Comparison of ENCODE assay signal across 24 mouse cellular contexts in the genomic region with DNA sequence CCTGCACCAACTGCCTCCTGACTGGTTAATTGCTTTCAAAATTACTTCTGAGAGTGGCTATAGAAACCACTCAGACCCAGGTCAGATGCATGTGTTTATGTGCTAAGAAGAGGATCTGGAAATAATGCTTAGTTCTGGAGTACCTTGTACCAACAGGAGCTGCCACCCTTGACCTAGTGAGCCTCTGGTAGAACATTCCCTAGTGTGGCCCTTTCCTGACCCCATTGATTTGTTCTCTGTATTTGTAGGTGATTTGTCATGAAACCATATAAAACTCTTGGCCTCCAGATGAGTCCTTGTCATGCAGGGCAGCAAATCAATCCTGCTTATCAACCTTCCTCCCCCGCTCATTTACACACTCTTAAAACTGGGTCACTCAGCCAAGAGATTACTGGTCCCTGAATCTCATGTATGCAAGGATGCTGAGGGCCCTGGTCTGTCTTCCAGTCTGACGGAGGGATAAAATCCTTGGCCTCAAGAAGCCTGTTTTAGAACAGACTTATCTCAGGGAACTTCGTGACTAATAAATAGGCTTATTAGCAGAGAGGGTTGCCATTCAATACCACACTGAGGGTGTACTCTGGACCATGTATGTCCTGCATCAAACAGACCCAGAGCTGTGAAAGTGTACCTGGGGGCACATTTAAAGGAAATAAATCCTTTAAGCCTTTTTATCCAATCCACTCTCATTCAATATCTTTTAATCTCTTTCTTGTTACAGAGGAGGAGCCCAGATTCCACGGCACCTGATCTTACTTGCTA. TPM values are rescaled to one million over a fixed set of nuclear protein-coding genes. Genes with fewer than 3 reads are reported as not detected.
DNase-seq lines count a peak whose midpoint lies in the region; ATAC-seq and TF ChIP-seq lines count a peak whose summit lies in the region.
"Had no signal": no experiment of that assay in that cellular context is flagged by ENCODE, and none has a peak within 500 bp of the region (broad histone marks: within the 10 kb centered on the region; RNA-seq: fewer than 3 reads in every experiment).

No protein-coding gene starts in this region.

- TF ChIP-seq CTCF in liver, postnatal 0 days (IDR thresholded peaks at IDR 0.05; ENCODE audit: low read depth): no peak
- no peak for TF ChIP-seq CTCF in left cerebral cortex, adult 2 months (IDR thresholded peaks at IDR 0.05)

- H3K4me3 ChIP-seq in liver, postnatal 0 days (ENCODE audit: low read depth, low read length): no peak overlapping the region
- no peak overlapping the region for H3K4me3 ChIP-seq in liver, embryonic 12.5 days
- H3K4me3 ChIP-seq in intestine, embryonic 14.5 days (ENCODE audit: low read depth, low read length): no peak overlapping the region
- H3K4me3 ChIP-seq in intestine, embryonic 15.5 days (replicated peaks): no peak overlapping the region
- H3K4me3 ChIP-seq in stomach, embryonic 16.5 days (replicated peaks; ENCODE audit: low read length): no peak overlapping the region
- no peak overlapping the region for H3K4me3 ChIP-seq in left cerebral cortex, adult 2 months
- H3K4me3 ChIP-seq: embryonic facial prominence, embryonic 13.5 days; forebrain, embryonic 12.5 days; heart, adult 2 months; heart, embryonic 15.5 days; hindbrain, embryonic 12.5 days had no signal

- H3K4me2 ChIP-seq in liver, postnatal 0 days (ENCODE audit: low read depth, low read length): no peak overlapping the region
- no peak overlapping the region for H3K4me2 ChIP-seq in liver, embryonic 12.5 days
- H3K4me2 ChIP-seq in intestine, embryonic 14.5 days (ENCODE audit: low read length): no peak overlapping the region
- H3K4me2 ChIP-seq in intestine, embryonic 15.5 days (replicated peaks): no peak overlapping the region
- H3K4me2 ChIP-seq in stomach, embryonic 16.5 days (ENCODE audit: low read depth, low read length): no peak overlapping the region
- H3K4me2 ChIP-seq: embryonic facial prominence, embryonic 13.5 days; forebrain, embryonic 12.5 days; heart, embryonic 11.5 days; heart, embryonic 15.5 days; hindbrain, embryonic 12.5 days had no signal

- H3K4me1 ChIP-seq in liver, postnatal 0 days (ENCODE audit: insufficient read depth): peaks cover 4% of the 10 kb centered on the region; the same call in 1 of the 2 replicates
- 0 out of 2 replicates have a peak, but pooled peaks cover 3% of the 10 kb centered on the region for H3K4me1 ChIP-seq in liver, embryonic 12.5 days
- H3K4me1 ChIP-seq in intestine, embryonic 14.5 days (replicated peaks; ENCODE audit: control insufficient read depth, insufficient read depth, low read length): no peaks in the 10 kb centered on the region
- no peaks in the 10 kb centered on the region for H3K4me1 ChIP-seq in intestine, embryonic 15.5 days (replicated peaks)
- 0 out of 2 replicates have a peak, but pooled peaks cover 4% of the 10 kb centered on the region for H3K4me1 ChIP-seq in stomach, embryonic 16.5 days (ENCODE audit: control insufficient read depth, insufficient read depth, low read length)
- H3K4me1 ChIP-seq: embryonic facial prominence, embryonic 13.5 days; forebrain, embryonic 12.5 days; heart, embryonic 15.5 days; hindbrain, embryonic 12.5 days had no signal

- peak; percentile 40; the same call in 1 of the 2 replicates for TF ChIP-seq EP300 in liver, postnatal 0 days (IDR thresholded peaks at IDR 0.05; ENCODE audit: low read depth)

- H3K9me3 ChIP-seq in liver, postnatal 0 days (ENCODE audit: low read length): no peaks in the 10 kb centered on the region
- no peaks in the 10 kb centered on the region for H3K9me3 ChIP-seq in liver, embryonic 12.5 days (replicated peaks)
- no peaks in the 10 kb centered on the region for H3K9me3 ChIP-seq in intestine, embryonic 14.5 days (ENCODE audit: control insufficient read depth, low read length)
- H3K9me3 ChIP-seq in intestine, embryonic 15.5 days: no peaks in the 10 kb centered on the region
- H3K9me3 ChIP-seq in stomach, embryonic 16.5 days (replicated peaks; ENCODE audit: control insufficient read depth, low read length): no peaks in the 10 kb centered on the region
- H3K9me3 ChIP-seq: embryonic facial prominence, embryonic 13.5 days; forebrain, embryonic 12.5 days; heart, embryonic 15.5 days; hindbrain, embryonic 12.5 days had no signal

- ATAC-seq in liver, postnatal 0 days: peak; percentile 95
- ATAC-seq in liver, embryonic 12.5 days: no peak
- ATAC-seq in intestine, embryonic 14.5 days (replicated peaks; ENCODE audit: low FRiP score, low TSS enrichment, low read depth): peak; percentile 47; the same call in 1 of the 2 replicates
- peak; percentile 77 for ATAC-seq in intestine, embryonic 15.5 days
- ATAC-seq in stomach, embryonic 16.5 days (ENCODE audit: insufficient read depth, low FRiP score): 0 out of 2 replicates have a peak, but pooled peaks have one; percentile 25
- ATAC-seq: forebrain, embryonic 16.5 days had no signal

- intact Hi-C loops in left cerebral cortex, adult 2 months (cut with DNase I): no loop called here

- no peaks in the 10 kb centered on the region for H3K27me3 ChIP-seq in liver, postnatal 0 days (ENCODE audit: insufficient read depth, low read length)
- H3K27me3 ChIP-seq in liver, embryonic 12.5 days (replicated peaks): no peaks in the 10 kb centered on the region
- no peaks in the 10 kb centered on the region for H3K27me3 ChIP-seq in intestine, embryonic 14.5 days (replicated peaks; ENCODE audit: control insufficient read depth, insufficient read depth, low read length)
- H3K27me3 ChIP-seq in intestine, embryonic 15.5 days (replicated peaks): no peaks in the 10 kb centered on the region
- no peaks in the 10 kb centered on the region for H3K27me3 ChIP-seq in stomach, embryonic 16.5 days (ENCODE audit: control insufficient read depth, insufficient read depth, low read length)
- H3K27me3 ChIP-seq: embryonic facial prominence, embryonic 13.5 days; forebrain, embryonic 12.5 days; heart, embryonic 15.5 days; hindbrain, embryonic 12.5 days had no signal

- DNase-seq in liver, postnatal 0 days: peak; percentile 25
- DNase-seq in intestine, embryonic 14.5 days (ENCODE audit: low spot score): no peak
- DNase-seq in left cerebral cortex, adult 2 months (ENCODE audit: extremely low spot score in 1 of 2, low spot score in 2 of 2): no peak
- DNase-seq in layer of hippocampus, adult 11-12 months (ENCODE audit: low spot score): no peak
- DNase-seq: adrenal gland, adult 2 months; adrenal gland, postnatal 25 days; cerebellum, adult 18-20 months; cerebellum, adult 9-11 months; cerebellum, postnatal 36 days; gastrocnemius, postnatal 14 days; heart, adult 2 months; heart, postnatal 36 days had no signal

- peak overlapping the region; percentile 45; the same call in 1 of the 2 replicates for H3K27ac ChIP-seq in liver, postnatal 0 days (ENCODE audit: low read depth)
- H3K27ac ChIP-seq in liver, embryonic 12.5 days: no peak overlapping the region
- no peak overlapping the region for H3K27ac ChIP-seq in intestine, embryonic 14.5 days (ENCODE audit: low read depth)
- H3K27ac ChIP-seq in intestine, embryonic 15.5 days: no peak overlapping the region
- H3K27ac ChIP-seq in stomach, embryonic 16.5 days (ENCODE audit: low read length): peak overlapping the region; percentile 69
- no peak overlapping the region for H3K27ac ChIP-seq in left cerebral cortex, adult 2 months
- H3K27ac ChIP-seq: embryonic facial prominence, embryonic 13.5 days; forebrain, embryonic 12.5 days; heart, adult 2 months; heart, embryonic 15.5 days; hindbrain, embryonic 12.5 days had no signal

- no peaks in the 10 kb centered on the region for H3K36me3 ChIP-seq in liver, postnatal 0 days (replicated peaks; ENCODE audit: insufficient read depth, low read length)
- no peaks in the 10 kb centered on the region for H3K36me3 ChIP-seq in liver, embryonic 12.5 days
- H3K36me3 ChIP-seq in intestine, embryonic 14.5 days (ENCODE audit: control insufficient read depth, insufficient read depth, low read length): no peaks in the 10 kb centered on the region
- H3K36me3 ChIP-seq in intestine, embryonic 15.5 days: no peaks in the 10 kb centered on the region
- no peaks in the 10 kb centered on the region for H3K36me3 ChIP-seq in stomach, embryonic 16.5 days (ENCODE audit: control insufficient read depth, insufficient read depth, low read length)
- H3K36me3 ChIP-seq: embryonic facial prominence, embryonic 13.5 days; forebrain, embryonic 12.5 days; heart, embryonic 15.5 days; hindbrain, embryonic 12.5 days had no signal

- WGBS in liver, postnatal 0 days (ENCODE audit: insufficient replicate concordance): 55% methylated on average over 4 of the region's 4 CpGs
- 57% methylated on average over 4 of the region's 4 CpGs for WGBS in liver, embryonic 12.5 days (ENCODE audit: insufficient replicate concordance)
- WGBS in intestine, embryonic 14.5 days: 43% methylated on average over 4 of the region's 4 CpGs
- WGBS in intestine, embryonic 15.5 days: 48% methylated on average over 4 of the region's 4 CpGs
- 44% methylated on average over 4 of the region's 4 CpGs for WGBS in stomach, embryonic 16.5 days

- no peak overlapping the region for H3K9ac ChIP-seq in liver, postnatal 0 days (replicated peaks)
- H3K9ac ChIP-seq in liver, embryonic 12.5 days: no peak overlapping the region
- H3K9ac ChIP-seq in intestine, embryonic 14.5 days (ENCODE audit: low read length): no peak overlapping the region
- H3K9ac ChIP-seq in intestine, embryonic 15.5 days: no peak overlapping the region
- no peak overlapping the region for H3K9ac ChIP-seq in stomach, embryonic 16.5 days (ENCODE audit: low read length)
- H3K9ac ChIP-seq: embryonic facial prominence, embryonic 13.5 days; forebrain, embryonic 12.5 days; heart, embryonic 15.5 days; hindbrain, embryonic 12.5 days had no signal

RNA-seq across cellular contexts. Expression of gene Ivl, which starts 5.3 kb away (rescaled TPM):
- not detected in 2 replicates for polyA plus RNA-seq in liver, postnatal 0 days (2015; fragmentation: Nextera tagmentation; extraction: Ambion mirVana)
- 0.12 TPM in 1 of 2 replicates, not detected in the other for polyA plus RNA-seq in liver, embryonic 12.5 days (2016; fragmentation: Nextera tagmentation; extraction: Ambion mirVana)
- 0.27 TPM in 1 of 2 replicates, not detected in the other for polyA plus RNA-seq in intestine, embryonic 14.5 days (2014; fragmentation: Nextera tagmentation; extraction: Ambion mirVana)
- 0.09 TPM in 1 of 2 replicates, not detected in the other for polyA plus RNA-seq in intestine, embryonic 15.5 days (2015; fragmentation: Nextera tagmentation; extraction: Ambion mirVana)
- 1.3 and 2.0 TPM in 2 replicates for polyA plus RNA-seq in stomach, embryonic 16.5 days (2015; fragmentation: Nextera tagmentation; extraction: Ambion mirVana)
- not detected for total RNA-seq in left cerebral cortex, adult 2 months (2021)
- total RNA-seq: adrenal gland, adult 2 months; adrenal gland, postnatal 25 days; gastrocnemius, postnatal 14 days; heart, adult 2 months; heart, postnatal 36 days had no signal
- polyA plus RNA-seq: adrenal gland, adult 2 months; embryonic facial prominence, embryonic 13.5 days; forebrain, embryonic 12.5 days; forebrain, embryonic 16.5 days; frontal cortex, adult 2 months; gonadal fat pad, adult 2 months; heart, adult 2 months; heart, embryonic 11.5 days; heart, embryonic 15.5 days had no signal

RNA-seq across cellular contexts. Expression of gene Smcp, which starts 10.0 kb away (rescaled TPM):
- 5.1 and 6.3 TPM in 2 replicates for polyA plus RNA-seq in liver, postnatal 0 days (2015; fragmentation: Nextera tagmentation; extraction: Ambion mirVana)
- not detected in 2 replicates for polyA plus RNA-seq in liver, embryonic 12.5 days (2016; fragmentation: Nextera tagmentation; extraction: Ambion mirVana)
- not detected in 2 replicates for polyA plus RNA-seq in intestine, embryonic 14.5 days (2014; fragmentation: Nextera tagmentation; extraction: Ambion mirVana)
- 3.4 and 5.3 TPM in 2 replicates for polyA plus RNA-seq in intestine, embryonic 15.5 days (2015; fragmentation: Nextera tagmentation; extraction: Ambion mirVana)
- 1.4 and 1.7 TPM in 2 replicates for polyA plus RNA-seq in stomach, embryonic 16.5 days (2015; fragmentation: Nextera tagmentation; extraction: Ambion mirVana)
- total RNA-seq in left cerebral cortex, adult 2 months (2021): not detected
- total RNA-seq: adrenal gland, adult 2 months; adrenal gland, postnatal 25 days; ES-E14; gastrocnemius, postnatal 14 days; heart, adult 2 months; heart, postnatal 36 days had no signal
- polyA plus RNA-seq: adrenal gland, adult 2 months; embryonic facial prominence, embryonic 13.5 days; forebrain, embryonic 12.5 days; forebrain, embryonic 16.5 days; frontal cortex, adult 2 months; heart, embryonic 11.5 days; heart, embryonic 15.5 days; hindbrain, embryonic 12.5 days had no signal

RNA-seq across cellular contexts. Expression of gene 2210017I01Rik, which starts 28.5 kb away (rescaled TPM):
- polyA plus RNA-seq in liver, postnatal 0 days (2015; fragmentation: Nextera tagmentation; extraction: Ambion mirVana): not detected in 2 replicates
- not detected in 2 replicates for polyA plus RNA-seq in liver, embryonic 12.5 days (2016; fragmentation: Nextera tagmentation; extraction: Ambion mirVana)
- polyA plus RNA-seq in intestine, embryonic 14.5 days (2014; fragmentation: Nextera tagmentation; extraction: Ambion mirVana): not detected in 2 replicates
- polyA plus RNA-seq in intestine, embryonic 15.5 days (2015; fragmentation: Nextera tagmentation; extraction: Ambion mirVana): not detected in 2 replicates
- polyA plus RNA-seq in stomach, embryonic 16.5 days (2015; fragmentation: Nextera tagmentation; extraction: Ambion mirVana): not detected in 2 replicates
- total RNA-seq in left cerebral cortex, adult 2 months (2021): not detected
- total RNA-seq: adrenal gland, adult 2 months; adrenal gland, postnatal 25 days; ES-E14; gastrocnemius, postnatal 14 days; heart, adult 2 months; heart, postnatal 36 days had no signal
- polyA plus RNA-seq: adrenal gland, adult 2 months; embryonic facial prominence, embryonic 13.5 days; forebrain, embryonic 12.5 days; forebrain, embryonic 16.5 days; frontal cortex, adult 2 months; gonadal fat pad, adult 2 months; heart, adult 2 months; heart, embryonic 11.5 days; heart, embryonic 15.5 days; hindbrain, embryonic 12.5 days had no signal

RNA-seq across cellular contexts. Expression of gene Lce6a, which starts 42.6 kb away (rescaled TPM):
- not detected in 2 replicates for polyA plus RNA-seq in liver, postnatal 0 days (2015; fragmentation: Nextera tagmentation; extraction: Ambion mirVana)
- polyA plus RNA-seq in liver, embryonic 12.5 days (2016; fragmentation: Nextera tagmentation; extraction: Ambion mirVana): not detected in 2 replicates
- polyA plus RNA-seq in intestine, embryonic 14.5 days (2014; fragmentation: Nextera tagmentation; extraction: Ambion mirVana): not detected in 2 replicates
- polyA plus RNA-seq in intestine, embryonic 15.5 days (2015; fragmentation: Nextera tagmentation; extraction: Ambion mirVana): not detected in 2 replicates
- polyA plus RNA-seq in stomach, embryonic 16.5 days (2015; fragmentation: Nextera tagmentation; extraction: Ambion mirVana): not detected in 2 replicates
- total RNA-seq in left cerebral cortex, adult 2 months (2021): not detected
- total RNA-seq: adrenal gland, adult 2 months; adrenal gland, postnatal 25 days; ES-E14; gastrocnemius, postnatal 14 days; heart, adult 2 months; heart, postnatal 36 days had no signal
- polyA plus RNA-seq: adrenal gland, adult 2 months; embryonic facial prominence, embryonic 13.5 days; forebrain, embryonic 12.5 days; forebrain, embryonic 16.5 days; frontal cortex, adult 2 months; heart, adult 2 months; heart, embryonic 11.5 days; heart, embryonic 15.5 days; hindbrain, embryonic 12.5 days had no signal

RNA-seq across cellular contexts. Expression of gene 2310046K23Rik, which starts 44.5 kb away (rescaled TPM):
- polyA plus RNA-seq in liver, postnatal 0 days (2015; fragmentation: Nextera tagmentation; extraction: Ambion mirVana): not detected in 2 replicates
- polyA plus RNA-seq in liver, embryonic 12.5 days (2016; fragmentation: Nextera tagmentation; extraction: Ambion mirVana): not detected in 2 replicates
- not detected in 2 replicates for polyA plus RNA-seq in intestine, embryonic 14.5 days (2014; fragmentation: Nextera tagmentation; extraction: Ambion mirVana)
- not detected in 2 replicates for polyA plus RNA-seq in intestine, embryonic 15.5 days (2015; fragmentation: Nextera tagmentation; extraction: Ambion mirVana)
- not detected in 2 replicates for polyA plus RNA-seq in stomach, embryonic 16.5 days (2015; fragmentation: Nextera tagmentation; extraction: Ambion mirVana)
- total RNA-seq in left cerebral cortex, adult 2 months (2021): not detected
- total RNA-seq: adrenal gland, adult 2 months; adrenal gland, postnatal 25 days; ES-E14; gastrocnemius, postnatal 14 days; heart, adult 2 months; heart, postnatal 36 days had no signal
- polyA plus RNA-seq: adrenal gland, adult 2 months; embryonic facial prominence, embryonic 13.5 days; forebrain, embryonic 12.5 days; forebrain, embryonic 16.5 days; frontal cortex, adult 2 months; gonadal fat pad, adult 2 months; heart, adult 2 months; heart, embryonic 11.5 days; heart, embryonic 15.5 days; hindbrain, embryonic 12.5 days had no signal

Comparison
In these comparisons a context has a peak if more than half of its experiments do, and no peak if none do; other contexts are left out.
1. H3K27ac ChIP-seq: peak in liver, postnatal 0 days (single experiment) and stomach, embryonic 16.5 days (single experiment); none in liver, embryonic 12.5 days (single experiment), intestine, embryonic 14.5 days (single experiment), intestine, embryonic 15.5 days (single experiment) and left cerebral cortex, adult 2 months (single experiment).